Mouse (Mus musculus): Measurements from ENCODE around the gene Ankrd54. TPM values are rescaled to one million over a fixed set of nuclear protein-coding genes. Genes with fewer than 3 reads are reported as not detected.

The Ankrd54 gene
- polyA plus RNA-seq, 1 experiment from 2014 or later, result 43.6 TPM

DNA sequence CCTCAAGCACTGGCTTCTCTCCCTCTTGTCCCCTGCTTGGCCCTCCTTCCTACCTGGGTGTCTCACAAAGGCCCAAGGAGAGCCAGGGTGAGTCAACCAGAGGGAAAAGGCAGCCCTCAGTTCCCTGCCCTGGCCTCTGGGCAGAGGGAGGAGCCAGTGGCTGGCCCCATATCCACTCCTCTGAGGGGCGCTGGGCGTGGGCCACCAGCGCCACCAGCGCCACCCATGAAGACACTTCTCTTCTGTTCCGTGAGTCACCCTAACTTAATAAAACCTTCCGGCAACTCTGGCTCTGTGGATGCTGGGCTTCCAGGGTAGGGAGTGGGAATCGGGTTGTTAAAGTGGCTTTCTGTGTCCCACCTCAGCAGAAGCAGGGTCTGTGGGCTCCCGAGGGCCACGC, 57.1 kb downstream of the Ankrd54 start:
- peaks cover 66% of the 10 kb centered on the region for H3K36me3 ChIP-seq (ENCODE audit: control insufficient read depth, insufficient read depth, low read length)
- H3K4me1 ChIP-seq (ENCODE audit: control insufficient read depth, insufficient read depth, low read length), result no peaks in the 10 kb centered on the region
- no peak overlapping the region for H3K27ac ChIP-seq (replicated peaks; ENCODE audit: low read depth, low read length)
- H3K4me3 ChIP-seq (ENCODE audit: low read depth, low read length), result no peak overlapping the region
- H3K4me2 ChIP-seq (ENCODE audit: low read depth, low read length), result no peak overlapping the region
- 75% methylated on average over 9 of the region's 9 CpGs for WGBS
- H3K9ac ChIP-seq (ENCODE audit: low read depth, low read length), result no peak overlapping the region
- no peak for ATAC-seq (ENCODE audit: low read depth)
- no peaks in the 10 kb centered on the region for H3K27me3 ChIP-seq (replicated peaks; ENCODE audit: control insufficient read depth, insufficient read depth, low read length)
- H3K9me3 ChIP-seq (ENCODE audit: control insufficient read depth, low read length), result no peaks in the 10 kb centered on the region
- no peak for DNase-seq (ENCODE audit: low spot score)

Other genes with a start within 250 kb of the Ankrd54 start
- gene Cdc42ep1, start 220.3 kb downstream of the Ankrd54 start, polyA plus RNA-seq (2014; fragmentation: Nextera tagmentation; extraction: Ambion mirVana), result 30.8 and 36.1 TPM in 2 replicates
- gene Lgals2, start 207.4 kb downstream of the Ankrd54 start, polyA plus RNA-seq (2014; fragmentation: Nextera tagmentation; extraction: Ambion mirVana), result 0.89 and 1.4 TPM in 2 replicates
- gene Gga1, start 185.7 kb downstream of the Ankrd54 start, polyA plus RNA-seq (2014; fragmentation: Nextera tagmentation; extraction: Ambion mirVana), result 42.5 and 46.9 TPM in 2 replicates
- gene Gm49510, start 163.2 kb downstream of the Ankrd54 start, polyA plus RNA-seq (2014; fragmentation: Nextera tagmentation; extraction: Ambion mirVana), result 0.58 and 0.98 TPM in 2 replicates
- gene Sh3bp1, start 163.1 kb downstream of the Ankrd54 start, polyA plus RNA-seq (2014; fragmentation: Nextera tagmentation; extraction: Ambion mirVana), result 40.8 and 44.1 TPM in 2 replicates
- gene Pdxp, start 149.0 kb downstream of the Ankrd54 start, polyA plus RNA-seq (2014; fragmentation: Nextera tagmentation; extraction: Ambion mirVana), result 19.6 and 21.0 TPM in 2 replicates
- gene Lgals1, start 136.2 kb downstream of the Ankrd54 start, polyA plus RNA-seq (2014; fragmentation: Nextera tagmentation; extraction: Ambion mirVana), result 2,628 and 2,877 TPM in 2 replicates
- 51.1 and 54.3 TPM in 2 replicates for gene Nol12, start 128.0 kb downstream of the Ankrd54 start, polyA plus RNA-seq (2014; fragmentation: Nextera tagmentation; extraction: Ambion mirVana)
- gene Triobp, start 115.2 kb downstream of the Ankrd54 start, polyA plus RNA-seq (2014; fragmentation: Nextera tagmentation; extraction: Ambion mirVana), result 46.2 and 47.4 TPM in 2 replicates
- 168 and 202 TPM in 2 replicates for gene H1f0, start 34.4 kb downstream of the Ankrd54 start, polyA plus RNA-seq (2014; fragmentation: Nextera tagmentation; extraction: Ambion mirVana)
- not detected in 2 replicates for gene Galr3, start 21.0 kb downstream of the Ankrd54 start, polyA plus RNA-seq (2014; fragmentation: Nextera tagmentation; extraction: Ambion mirVana)
- 197 and 220 TPM in 2 replicates for gene Eif3l, start 12.3 kb upstream of the Ankrd54 start, polyA plus RNA-seq (2014; fragmentation: Nextera tagmentation; extraction: Ambion mirVana)
- gene Micall1, start 46.0 kb upstream of the Ankrd54 start, polyA plus RNA-seq (2014; fragmentation: Nextera tagmentation; extraction: Ambion mirVana), result 10.5 and 10.8 TPM in 2 replicates
- gene Polr2f, start 78.1 kb upstream of the Ankrd54 start, polyA plus RNA-seq (2014; fragmentation: Nextera tagmentation; extraction: Ambion mirVana), result 305 TPM in 2 replicates
- 8.5 and 12.2 TPM in 2 replicates for gene 1700088E04Rik, start 78.4 kb upstream of the Ankrd54 start, polyA plus RNA-seq (2014; fragmentation: Nextera tagmentation; extraction: Ambion mirVana)
- gene Sox10, start 102.3 kb upstream of the Ankrd54 start, polyA plus RNA-seq (2014; fragmentation: Nextera tagmentation; extraction: Ambion mirVana), result 16.2 and 17.7 TPM in 2 replicates
- 18.1 and 21.3 TPM in 2 replicates for gene Pick1, start 166.3 kb upstream of the Ankrd54 start, polyA plus RNA-seq (2014; fragmentation: Nextera tagmentation; extraction: Ambion mirVana)
- gene Gm49486, start 166.5 kb upstream of the Ankrd54 start, polyA plus RNA-seq (2014; fragmentation: Nextera tagmentation; extraction: Ambion mirVana), result 1.1 TPM in 2 replicates
- gene Slc16a8, start 191.9 kb upstream of the Ankrd54 start, polyA plus RNA-seq (2014; fragmentation: Nextera tagmentation; extraction: Ambion mirVana), result 0.28 and 0.29 TPM in 2 replicates
- 5.6 and 6.9 TPM in 2 replicates for gene Baiap2l2, start 222.6 kb upstream of the Ankrd54 start, polyA plus RNA-seq (2014; fragmentation: Nextera tagmentation; extraction: Ambion mirVana)

All from embryonic facial prominence, embryonic 14.5 days (tissue).